Mouse (Mus musculus) yolk sac, embryonic 10.5 days (tissue): ENCODE results near the gene Rcor3.

Experiments used
- DNase-seq: peaks from one replicate; pipeline ENCODE4 v3.0.0-alpha.2; 2017; ENCODE audit warnings: low spot score

Gene Rcor3

GRCm38 (mm10) chr1:192069971-192070591, 67.8 kb downstream of the Rcor3 start:
- DNase-seq, result no peak

GRCm38 (mm10) chr1:192068188-192068587, 69.7 kb downstream of the Rcor3 start:
- DNase-seq, result no peak

- no peak for DNase-seq
These were observed 70.9 kb downstream of the Rcor3 start for GRCm38 (mm10) chr1:192066956-192067355.

- no peak for DNase-seq
These were observed 74.5 kb downstream of the Rcor3 start for GRCm38 (mm10) chr1:192063209-192063946.

GRCm38 (mm10) chr1:192062682-192063081, 75.2 kb downstream of the Rcor3 start:
- DNase-seq, result no peak

GRCm38 (mm10) chr1:192061666-192062306, 76.1 kb downstream of the Rcor3 start:
- peak; percentile 32 for DNase-seq

GRCm38 (mm10) chr1:192058911-192059310, 79.0 kb downstream of the Rcor3 start:
- no peak for DNase-seq

GRCm38 (mm10) chr1:192053726-192054125, 84.1 kb downstream of the Rcor3 start:
- no peak for DNase-seq

GRCm38 (mm10) chr1:192052986-192053385, 84.9 kb downstream of the Rcor3 start:
- no peak for DNase-seq

GRCm38 (mm10) chr1:192052461-192052860, 85.4 kb downstream of the Rcor3 start:
- no peak for DNase-seq
